ENCODE assay signal across 22 mouse cellular contexts in genomic region chr14:13790001-13790400, GRCm38 (mm10).
DNase-seq lines count a peak whose midpoint lies in the region; TF ChIP-seq lines count a peak whose summit lies in the region.
"Had no signal": no experiment of that assay in that cellular context is flagged by ENCODE, and none has a peak within 500 bp of the region (broad histone marks: within the 10 kb centered on the region; RNA-seq: fewer than 3 reads in every experiment).

No protein-coding gene starts in this region.

- H3K36me3 ChIP-seq in ES-E14 (ENCODE audit: control insufficient read depth, insufficient read depth, low read length, poor library complexity, severe bottlenecking), result no peaks in the 10 kb centered on the region
- H3K36me3 ChIP-seq: G1E had no signal

- in situ Hi-C loops in ES-E14 (cut with MboI; ENCODE audit: low sequenced_read_pairs in 2 of 2, unreplicated experiment in 2 of 2), result no loop called here

- peaks cover 2 to 7% of the 10 kb centered on the region in 2 experiments; a peak in 2 of 4 replicates for H3K4me1 ChIP-seq in ES-E14 (ENCODE audit: control insufficient read depth in 2 of 2, insufficient read depth in 2 of 2, low read length in 2 of 2, poor library complexity in 1 of 2)

- peak overlapping the region; percentile 84; the same call in 1 of the 2 replicates for H3K27ac ChIP-seq in ES-E14 (ENCODE audit: insufficient read depth, low read depth, low read length, poor library complexity, severe bottlenecking)

- H3K9ac ChIP-seq in ES-E14 (ENCODE audit: insufficient read depth, low read depth, low read length, poor library complexity, severe bottlenecking), result no peak overlapping the region

- DNase-seq in ES-CJ7 (ENCODE audit: low read depth, low spot score) (peak; percentile 61), ES-E14 (ENCODE audit: low read depth, low spot score) (no peak), R1 (ENCODE audit: low read depth, low spot score) (peak; percentile 89), ZHBTc4 (ENCODE audit: low read depth, low spot score) (peak; percentile 36)
- no peak for DNase-seq in spleen, postnatal 14 days (ENCODE audit: low spot score in 2 of 2)
- no peak for DNase-seq in heart, postnatal 14 days
- no peak for DNase-seq in right cerebral cortex, adult 2 months (ENCODE audit: low spot score in 2 of 2)
- DNase-seq in urinary bladder, postnatal 36 days (ENCODE audit: low spot score in 2 of 2), result no peak
- DNase-seq: adrenal gland, adult 2 months; adrenal gland, adult 8-10 months; adrenal gland, postnatal 10 days; adrenal gland, postnatal 14 days; adrenal gland, postnatal 25 days; adrenal gland, postnatal 36 days; B cell, adult 2 months; cerebellum, adult 11 months; cerebellum, adult 11-12 months; cerebellum, adult 18-20 months; cerebellum, adult 2 months; cerebellum, adult 8-10 months; cerebellum, adult 9-10 months had no signal

- no peak overlapping the region for H3K4me3 ChIP-seq in ES-E14 (ENCODE audit: insufficient read depth in 1 of 2, low read depth in 1 of 2, low read length in 2 of 2, poor library complexity in 1 of 2, severe bottlenecking in 1 of 2)

- intact Hi-C loops in heart, postnatal 14 days (cut with DNase I), result no loop called here

- no peaks in the 10 kb centered on the region for H3K9me3 ChIP-seq in ES-E14 (ENCODE audit: control insufficient read depth, insufficient read depth, low read depth, low read length)

TF ChIP-seq in ES-E14, 5 proteins besides CTCF, POLR2A, EP300 and RAD21:
- TF ChIP-seq CHD2 (IDR thresholded peaks at IDR 0.05; ENCODE audit: low read depth, low read length), result peak; percentile 55; the same call in 1 of the 2 replicates
- no peak for TF ChIP-seq ZC3H11A (IDR thresholded peaks at IDR 0.05; ENCODE audit: borderline replicate concordance, low read depth, low read length)

Comparison
In these comparisons a context has a peak if more than half of its experiments do, and no peak if none do; other contexts are left out.
1. DNase-seq: peak in ES-CJ7 (single experiment), R1 (single experiment) and ZHBTc4 (single experiment); none in ES-E14 (single experiment), spleen, postnatal 14 days (0 of 2), heart, postnatal 14 days (0 of 2), right cerebral cortex, adult 2 months (0 of 2) and urinary bladder, postnatal 36 days (0 of 2).